Mouse (Mus musculus) layer of hippocampus, adult 18-20 months (tissue): ENCODE measurements around the gene Wdr81. TPM values are rescaled to one million over a fixed set of nuclear protein-coding genes. Genes with fewer than 3 reads are reported as not detected.

ENCODE experiments used
- DNase-seq, 2 experiments: peaks; one replicate each; pipeline ENCODE4 v3.0.0; 2022; ENCODE audit warnings: low spot score in 2 of 2
- long read RNA-seq: library from polyadenylated mRNA; stranded (forward); transcript quantifications from one replicate; pipeline ENCODE4 v2.0.0, GENCODE M21; 2021
- total RNA-seq, 2 experiments: library from RNA; stranded (reverse); gene quantifications; 2 replicates each; pipeline ENCODE4 v1.2.3; 2021

Wdr81 gene
- 10 to 100 TPM; 21.6 to 23.3 TPM for total RNA-seq
- long read RNA-seq, full-length matches to known transcripts: 13 of 27 reads
- long read RNA-seq, partial matches to known transcripts: 6 of 27 reads
- long read RNA-seq, other reads (novel, unspliced or antisense): 8 of 27 reads

DNA sequence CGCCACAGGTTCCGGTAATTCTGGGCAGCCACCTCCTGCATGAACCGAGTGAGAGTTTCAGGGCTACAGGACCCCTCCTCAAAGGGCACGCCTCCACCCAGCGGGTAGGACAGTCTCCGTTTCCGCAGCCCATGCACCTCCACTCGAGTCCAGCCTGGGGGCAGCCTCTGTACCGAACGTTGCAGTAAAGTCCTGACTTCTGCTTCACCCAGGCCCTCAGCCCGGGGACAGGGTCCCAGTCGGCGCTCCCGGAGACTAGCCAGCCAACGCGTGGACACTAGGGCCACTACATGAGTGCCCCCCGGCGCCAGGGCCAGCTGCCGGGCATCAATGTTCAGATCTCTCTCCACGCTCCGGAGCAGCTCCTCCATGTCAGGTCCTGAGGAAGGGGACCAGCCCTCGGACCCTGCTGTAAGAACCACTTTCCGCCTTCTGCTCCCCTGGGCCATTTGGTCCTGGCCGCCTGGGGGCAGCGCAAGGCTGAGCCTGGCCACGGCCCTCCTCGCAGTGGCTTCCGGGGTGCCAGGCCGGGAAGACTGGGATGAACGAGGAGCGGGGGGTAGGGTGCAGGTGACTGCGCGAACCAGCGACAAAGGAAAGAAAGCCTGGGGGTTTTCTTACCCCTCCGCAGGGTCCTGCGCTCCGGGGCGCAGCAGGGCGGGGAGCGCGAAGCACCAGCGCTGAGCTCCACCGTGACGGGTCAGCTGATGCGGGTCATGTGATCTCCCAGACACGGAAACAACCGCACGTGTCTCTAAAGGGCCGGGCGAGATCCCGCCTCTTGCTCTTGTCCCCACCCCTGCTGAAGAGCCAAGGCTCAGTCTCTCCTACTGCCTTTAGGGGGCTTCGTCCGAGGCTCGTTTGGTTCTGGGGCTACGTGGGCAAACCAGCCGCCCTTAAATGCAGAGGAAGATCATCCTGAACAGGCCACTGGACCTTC lies at the start of gene Wdr81:
Gene Wdr81, minus strand, starts transcription at position 727 of the 940 bp plus-strand sequence.
- peak; percentile 83 to 92 for DNase-seq

DNA sequence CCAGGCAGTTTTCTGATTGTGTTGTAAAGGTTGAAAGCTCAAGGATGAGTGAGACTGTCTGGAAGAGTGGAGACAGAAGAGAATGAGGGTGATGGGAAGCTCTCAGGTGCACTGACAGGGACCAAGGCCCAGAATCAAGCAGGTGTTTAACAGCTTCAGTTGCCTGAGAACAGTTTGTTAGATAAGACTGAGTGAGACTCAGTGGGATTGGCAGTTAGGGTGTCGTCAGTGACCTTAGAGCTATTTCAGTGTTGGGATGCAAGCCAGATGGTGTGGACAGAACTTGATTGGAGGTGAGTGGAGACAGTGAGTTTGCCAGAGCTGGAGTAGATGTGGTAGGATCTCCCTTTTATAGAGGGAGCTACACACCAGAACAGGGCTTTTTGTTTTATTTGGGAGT lies 43.6 kb upstream of the Wdr81 start:
- no peak for DNase-seq

DNA sequence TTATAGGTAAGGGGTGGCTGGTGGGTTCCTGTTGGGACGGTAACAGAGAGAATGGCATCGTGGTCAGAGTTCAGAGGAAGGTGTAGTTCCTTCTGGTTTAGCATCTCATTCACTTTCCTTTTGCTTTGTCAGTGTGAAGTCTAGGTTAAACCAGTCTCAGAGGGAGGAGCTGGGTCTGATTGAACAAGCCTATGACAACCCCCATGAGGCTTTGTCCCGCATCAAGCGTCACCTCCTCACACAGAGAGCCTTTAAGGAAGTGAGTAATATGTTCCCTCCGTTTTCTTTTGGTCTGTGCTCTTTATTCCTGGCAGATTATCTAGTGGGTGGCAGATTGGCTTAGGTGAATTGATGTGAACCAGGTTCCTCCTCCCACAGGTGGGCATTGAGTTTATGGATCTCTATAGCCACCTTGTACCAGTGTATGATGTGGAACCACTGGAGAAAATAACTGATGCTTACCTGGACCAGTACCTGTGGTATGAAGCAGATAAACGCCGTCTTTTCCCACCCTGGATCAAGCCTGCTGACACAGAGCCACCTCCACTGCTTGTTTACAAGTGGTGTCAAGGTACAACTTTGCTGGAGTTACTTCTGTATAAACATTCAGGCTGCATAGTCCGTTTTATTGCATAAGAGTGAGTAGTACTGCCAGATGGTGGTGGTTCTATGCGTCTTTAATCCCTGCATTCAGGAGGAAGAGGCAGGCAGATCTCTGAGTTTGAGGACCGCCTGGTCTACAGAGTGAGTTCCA lies 40.0 kb upstream of the Wdr81 start:
- no peak for DNase-seq

DNA sequence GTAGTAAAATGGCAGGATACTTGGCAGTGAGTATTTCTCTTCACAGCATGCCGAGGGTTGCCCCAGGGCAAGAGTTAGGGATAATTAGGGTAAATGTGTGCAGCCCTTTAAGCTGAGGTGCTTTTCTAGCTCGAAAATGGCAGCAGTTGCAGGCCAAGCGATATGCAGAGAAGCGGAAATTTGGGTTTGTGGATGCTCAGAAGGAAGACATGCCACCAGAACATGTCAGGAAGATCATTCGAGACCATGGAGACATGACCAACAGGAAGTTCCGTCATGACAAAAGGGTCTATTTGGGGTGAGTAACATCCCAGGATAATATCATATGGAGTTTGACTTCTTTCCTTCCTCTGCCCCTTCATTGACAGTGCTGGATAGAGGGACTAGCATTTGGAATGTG lies 33.0 kb upstream of the Wdr81 start:
- DNase-seq: no peak

DNA sequence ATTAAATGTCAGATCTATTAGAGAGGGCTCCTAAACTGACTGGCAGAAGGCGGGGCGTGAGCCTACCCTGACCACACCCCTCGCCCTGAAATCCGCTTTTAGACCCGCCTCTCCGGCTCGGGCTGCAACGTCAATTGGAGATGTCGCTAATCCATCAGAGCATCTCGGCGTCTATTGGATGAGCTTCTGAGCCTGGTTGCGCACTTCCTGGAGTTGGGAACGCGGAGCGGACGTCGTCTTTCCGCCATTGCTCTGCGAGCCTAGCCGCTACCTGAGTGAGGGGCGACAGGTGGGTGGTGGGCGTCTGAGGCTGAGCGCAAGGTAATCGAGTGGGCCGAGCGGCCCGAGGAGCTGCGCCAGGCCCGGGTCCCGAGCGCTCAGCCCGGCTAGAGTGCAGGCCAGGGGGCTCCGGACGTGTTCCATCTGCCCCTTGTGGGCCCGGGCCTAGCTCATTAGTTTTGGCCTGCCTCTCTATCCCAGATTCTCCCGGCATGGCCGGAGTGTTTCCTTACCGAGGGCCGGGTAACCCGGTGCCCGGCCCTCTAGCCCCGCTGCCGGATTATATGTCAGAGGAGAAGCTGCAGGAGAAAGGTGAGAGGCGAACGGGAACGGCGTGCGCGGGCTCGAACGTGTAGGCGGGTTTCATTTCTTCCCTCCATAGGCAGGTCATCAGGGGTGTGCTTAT lies 32.2 kb upstream of the Wdr81 start, which contains the start of gene Prpf8:
Gene Prpf8, plus strand, starts transcription at position 216 of the 685 bp plus-strand sequence.
- DNase-seq: peak; percentile 98 to 99

DNA sequence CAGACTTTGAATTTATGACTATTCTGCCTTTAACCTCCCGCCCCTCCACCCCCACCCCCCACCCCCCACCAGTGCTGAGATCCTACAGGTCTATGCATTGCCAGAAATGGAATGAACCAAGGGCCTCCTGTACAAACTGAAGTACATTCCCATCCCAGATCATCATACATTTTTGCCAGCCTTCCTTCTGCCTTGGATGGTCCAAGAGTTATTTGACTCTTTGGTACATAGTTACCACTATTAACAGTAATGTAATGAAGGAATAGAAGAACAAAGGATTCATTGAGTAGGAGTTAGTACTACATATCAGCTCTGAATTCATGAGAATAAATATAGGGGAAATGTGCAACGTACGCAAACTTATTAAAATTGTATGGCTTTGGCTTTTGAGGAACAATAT lies 31.7 kb upstream of the Wdr81 start:
- DNase-seq: no peak

DNA sequence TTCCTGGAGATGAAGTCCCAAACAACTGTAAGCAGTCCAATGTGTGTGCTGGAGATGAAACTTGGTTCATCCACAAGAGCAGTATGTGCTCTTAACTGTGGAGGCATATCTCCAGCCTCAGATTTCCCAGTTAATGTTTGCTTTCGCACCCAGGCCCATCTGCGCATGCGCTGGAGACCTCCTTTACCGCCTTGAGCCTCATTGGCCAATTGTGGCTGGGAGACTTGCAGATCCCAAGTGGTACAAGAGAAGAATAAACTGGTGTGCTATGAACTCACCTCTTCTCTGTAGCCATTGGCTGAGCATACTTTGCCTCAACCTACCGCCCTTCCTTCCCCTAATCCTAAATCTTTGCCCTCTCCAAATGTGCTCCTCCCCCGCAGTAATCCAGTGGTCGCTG lies 18.9 kb upstream of the Wdr81 start:
- no peak for DNase-seq

DNA sequence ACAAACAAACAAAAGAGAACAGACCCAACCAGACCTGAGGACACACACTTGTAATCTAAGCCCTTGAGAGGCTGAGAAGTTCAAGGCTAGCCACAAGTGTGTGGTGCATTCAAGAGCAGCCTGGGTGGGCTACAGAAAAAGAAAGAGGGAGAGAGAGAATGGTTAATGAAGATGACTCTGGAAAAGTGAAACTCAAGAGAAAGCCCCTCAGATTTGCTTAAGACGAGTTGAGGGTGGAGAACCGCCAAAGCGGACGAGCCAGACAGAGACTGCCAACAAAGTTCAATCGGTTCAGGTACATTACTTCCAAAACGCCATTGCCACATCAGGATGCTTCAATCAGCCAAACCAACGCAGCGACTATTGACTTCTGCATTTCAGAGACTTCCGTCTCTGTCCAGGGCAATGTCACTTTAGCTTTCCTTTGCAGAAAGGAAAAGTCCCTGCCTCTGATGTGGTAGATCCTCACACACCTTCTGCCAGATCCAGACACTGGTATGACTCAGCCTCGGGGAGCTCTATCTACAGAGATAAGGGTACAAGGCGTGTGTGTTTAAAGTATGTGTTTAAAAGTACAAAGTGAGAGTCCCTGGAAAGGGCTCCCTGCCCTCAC lies 18.1 kb upstream of the Wdr81 start:
- no peak for DNase-seq

DNA sequence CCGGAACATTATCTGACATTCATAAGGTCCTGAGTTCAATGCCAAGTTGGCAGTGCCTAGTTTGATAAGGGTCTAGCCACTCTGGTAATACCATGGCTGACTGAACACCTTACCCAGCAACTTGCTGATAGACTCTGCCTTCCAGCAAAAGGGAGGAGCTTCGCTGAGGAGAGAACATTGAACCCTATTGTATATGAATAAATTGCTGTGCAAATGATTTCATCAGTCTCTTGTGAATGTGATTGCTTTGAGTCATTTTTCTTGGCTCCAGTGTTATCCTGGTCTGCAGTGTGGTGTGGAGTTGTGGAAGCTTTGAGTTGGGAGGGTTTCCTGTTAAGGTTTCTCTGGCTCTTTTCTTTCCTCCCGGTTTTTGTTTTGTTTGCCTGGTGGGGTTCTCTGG lies 16.2 kb upstream of the Wdr81 start:
- no peak for DNase-seq

DNA sequence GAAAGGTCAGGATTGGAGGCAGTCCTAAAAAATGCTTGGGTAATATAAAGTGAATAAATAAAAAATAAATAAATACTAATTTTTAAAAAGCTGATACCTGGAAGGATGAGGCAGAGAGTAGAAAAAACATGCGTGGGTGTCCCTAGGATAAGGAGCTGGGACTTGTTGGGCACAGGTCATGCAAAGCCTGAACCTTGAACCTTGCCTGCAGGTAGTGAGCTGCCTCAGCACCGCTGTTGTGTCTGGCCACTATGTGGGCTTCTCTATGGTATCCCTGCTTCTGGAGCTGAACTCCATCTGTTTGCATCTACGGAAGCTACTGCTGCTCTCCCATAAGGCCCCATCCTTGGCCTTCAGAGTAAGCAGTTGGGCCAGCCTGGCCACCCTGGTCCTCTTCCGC lies 14.7 kb upstream of the Wdr81 start:
- DNase-seq: no peak

DNA sequence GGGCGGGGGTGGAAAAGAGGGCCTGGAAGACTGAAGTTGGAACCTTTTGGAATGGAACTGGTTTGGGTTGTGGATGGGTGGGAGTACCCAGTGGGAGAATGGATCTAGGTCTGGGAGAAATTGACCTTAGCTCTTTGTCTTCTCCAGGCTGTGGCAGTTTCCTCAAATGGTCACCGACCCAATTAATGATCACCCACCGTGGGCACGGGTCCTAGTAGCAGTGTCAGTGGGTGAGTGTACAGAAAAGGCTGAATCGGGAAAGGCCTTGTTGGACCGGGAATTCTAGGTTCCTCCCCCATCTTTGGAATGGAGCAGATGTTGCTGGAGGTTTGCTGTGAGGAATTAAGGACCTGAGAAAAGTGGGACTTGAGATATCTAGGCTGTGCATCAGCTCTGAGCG lies 13.9 kb upstream of the Wdr81 start:
- DNase-seq: no peak

DNA sequence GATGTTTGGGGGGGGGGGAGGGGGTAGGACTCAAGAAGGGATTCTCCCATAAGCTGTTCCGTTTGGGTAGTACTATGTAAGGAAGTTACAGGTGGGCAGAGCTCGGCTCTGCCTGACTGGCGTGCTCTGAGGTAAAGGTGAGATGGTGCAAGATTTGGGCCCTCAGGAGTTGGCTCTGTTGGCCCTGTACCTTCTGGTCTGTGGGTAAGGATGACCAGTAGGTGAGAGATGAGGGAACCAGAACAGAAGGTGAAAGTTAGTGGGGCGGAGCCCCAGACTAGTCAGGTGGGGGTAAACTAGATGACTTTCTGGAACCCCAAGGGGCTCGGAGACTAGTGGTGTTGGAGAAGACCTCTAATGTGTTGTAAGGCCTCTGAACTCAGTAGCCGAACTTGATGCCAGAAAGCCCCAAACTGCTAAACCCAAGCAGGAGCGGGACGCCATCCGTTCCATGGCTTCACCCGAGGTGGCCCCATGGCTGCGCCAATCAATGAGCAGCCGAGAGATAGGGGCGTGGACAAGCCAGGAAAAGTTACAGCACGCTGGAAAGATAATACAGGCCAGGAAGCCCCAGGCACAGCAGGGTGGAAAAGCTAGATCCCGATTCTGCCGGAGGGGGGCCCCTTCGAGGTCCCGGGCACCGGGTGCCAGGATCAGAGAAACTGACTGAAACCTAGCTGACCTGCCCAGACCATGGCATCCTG lies 13.1 kb upstream of the Wdr81 start:
- DNase-seq: no peak

DNA sequence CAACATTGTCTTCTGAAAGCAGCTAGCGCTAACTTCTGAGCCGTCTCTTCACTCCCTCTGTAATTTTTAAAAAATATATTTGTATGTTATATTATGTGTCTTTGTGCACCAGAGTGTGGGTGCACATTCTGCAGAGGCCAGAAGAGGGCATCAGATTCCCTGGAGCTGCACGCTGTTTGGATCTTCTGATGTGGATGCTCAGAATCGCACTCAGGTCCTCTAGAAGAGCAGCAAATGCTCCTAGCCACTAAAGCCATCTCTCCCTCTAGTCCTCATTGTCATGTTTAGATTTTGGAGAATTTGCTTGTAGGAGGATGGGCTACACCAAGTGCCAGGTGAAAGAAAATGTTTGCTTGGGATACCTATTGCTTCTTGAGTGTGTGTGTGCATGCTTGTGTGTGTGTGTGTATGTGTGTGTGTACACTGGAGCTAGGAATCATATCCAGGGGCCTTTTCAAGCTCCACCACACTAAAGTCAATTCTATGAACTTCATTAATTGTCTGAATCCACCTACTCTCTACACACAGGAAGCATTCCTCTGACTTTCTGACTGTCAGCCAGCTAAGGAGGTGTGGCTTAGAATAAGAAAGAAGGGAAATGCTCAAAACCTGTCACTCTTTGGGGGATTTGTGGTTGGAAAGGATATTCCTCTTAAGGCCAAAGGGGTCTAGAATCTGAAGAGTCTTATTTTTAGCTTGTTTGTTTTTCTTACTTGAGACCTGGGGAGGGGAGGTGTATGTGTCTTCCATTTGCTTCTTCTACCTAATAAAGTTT lies 12.4 kb upstream of the Wdr81 start:
- no peak for DNase-seq

DNA sequence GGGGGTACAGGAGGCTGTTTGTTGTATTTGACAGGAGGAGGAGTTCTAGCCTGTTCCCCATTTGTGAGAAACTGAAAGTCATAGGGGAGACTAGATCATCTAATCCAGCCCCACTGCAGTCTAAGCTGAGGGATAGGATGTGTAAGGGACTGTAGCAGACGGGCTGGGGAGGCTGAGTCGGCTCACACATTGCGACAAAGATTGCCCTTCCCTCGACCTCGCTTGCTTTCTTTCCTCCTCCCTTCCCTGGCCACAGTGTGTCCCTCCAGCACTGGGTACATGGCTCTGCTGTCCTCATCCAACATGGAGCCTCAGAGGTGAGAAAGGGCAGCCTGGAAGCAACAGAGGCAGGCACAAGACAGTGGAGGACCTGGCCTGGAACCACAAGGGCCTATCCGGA lies 10.5 kb upstream of the Wdr81 start:
- DNase-seq: no peak

DNA sequence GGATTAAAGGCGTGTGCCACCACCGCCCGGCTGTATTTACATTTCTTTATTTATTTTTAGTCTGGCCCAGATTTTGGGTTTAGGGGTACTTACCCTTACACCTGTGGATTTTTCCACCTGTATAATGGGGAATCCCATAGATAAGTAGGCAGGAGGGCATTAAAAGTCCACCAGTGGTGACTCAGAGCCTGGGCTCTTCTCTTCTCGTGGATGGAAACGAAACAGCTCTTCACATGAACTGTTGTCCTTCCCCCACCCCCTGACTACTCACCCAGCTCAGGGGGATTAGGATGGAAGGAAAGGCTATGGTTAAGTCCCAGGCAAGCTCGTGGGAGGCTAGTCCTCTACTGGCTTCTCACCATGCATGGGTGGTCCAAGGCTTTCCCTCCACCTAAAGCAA lies 9.9 kb upstream of the Wdr81 start:
- no peak for DNase-seq

DNA sequence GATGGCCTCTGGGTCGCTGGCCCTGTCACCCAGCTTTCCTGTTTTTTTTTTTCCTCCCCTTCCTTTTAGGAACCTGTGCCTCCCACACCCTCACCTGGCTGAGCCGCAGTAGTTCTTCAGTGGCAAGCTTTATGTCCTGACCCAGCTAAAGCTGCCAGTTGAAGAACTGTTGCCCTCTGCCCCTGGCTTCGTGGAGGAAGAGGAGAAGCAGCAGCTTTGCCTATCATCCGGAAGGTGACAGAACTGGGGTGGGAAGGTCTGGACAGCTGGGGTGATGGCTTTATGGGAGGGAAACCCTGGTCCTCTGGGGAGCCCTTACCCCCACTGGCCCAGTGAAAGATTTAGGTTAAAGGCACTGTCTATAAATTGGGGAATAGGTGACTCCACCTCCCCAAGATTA lies 9.1 kb upstream of the Wdr81 start:
- DNase-seq: no peak

DNA sequence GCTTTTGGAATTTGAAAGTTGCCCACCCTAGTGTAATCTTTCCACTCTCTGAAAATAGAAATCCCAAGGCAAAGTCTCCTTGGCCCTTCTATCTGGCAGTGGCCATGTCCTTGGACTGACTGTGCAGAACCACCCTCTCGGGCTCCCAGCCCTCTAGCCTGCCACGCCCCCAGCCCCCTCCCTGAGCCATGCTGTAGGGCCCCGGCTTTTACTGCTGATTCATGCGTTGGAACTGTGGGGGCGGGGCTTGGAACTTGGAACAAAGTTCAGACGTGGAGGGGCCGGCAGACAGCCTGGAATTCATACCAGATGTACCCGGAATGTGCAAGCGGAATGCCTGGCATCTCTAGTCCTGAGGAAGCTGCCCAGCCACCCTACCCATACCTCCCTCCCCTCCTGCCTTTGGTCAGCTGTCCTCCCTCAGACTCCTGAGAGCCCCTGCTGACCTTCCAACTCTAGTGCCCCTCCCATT lies 8.4 kb upstream of the Wdr81 start:
- peak in 1 of 2 experiments; percentile 64 for DNase-seq

DNA sequence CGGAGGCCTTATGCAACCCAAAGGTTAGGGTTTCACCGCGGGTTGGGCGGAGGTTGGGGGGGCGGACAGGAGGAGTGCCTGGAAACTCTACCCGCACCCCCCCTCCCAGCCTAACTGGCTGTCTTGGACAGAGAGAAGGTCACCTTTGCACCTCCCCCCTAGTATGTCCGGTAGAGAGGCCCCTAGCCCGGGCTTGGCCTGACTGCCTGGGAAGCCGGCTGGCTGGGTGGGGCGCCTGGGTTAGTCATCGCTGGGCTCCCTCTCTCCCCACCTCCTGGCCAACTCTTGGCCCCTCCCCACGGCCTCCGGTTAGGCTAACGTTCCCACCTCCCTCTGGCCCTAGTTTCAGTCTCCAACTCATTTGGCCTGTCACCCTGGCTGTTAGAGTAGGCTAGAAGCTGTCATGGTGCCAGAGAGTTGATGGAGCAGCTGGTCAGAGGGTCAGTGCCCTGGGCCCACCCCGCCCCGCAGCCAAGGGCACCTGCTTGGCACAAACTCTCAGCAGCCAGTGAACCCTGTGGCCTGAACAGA lies 7.8 kb upstream of the Wdr81 start:
- peak in 1 of 2 experiments; percentile 45 for DNase-seq

DNA sequence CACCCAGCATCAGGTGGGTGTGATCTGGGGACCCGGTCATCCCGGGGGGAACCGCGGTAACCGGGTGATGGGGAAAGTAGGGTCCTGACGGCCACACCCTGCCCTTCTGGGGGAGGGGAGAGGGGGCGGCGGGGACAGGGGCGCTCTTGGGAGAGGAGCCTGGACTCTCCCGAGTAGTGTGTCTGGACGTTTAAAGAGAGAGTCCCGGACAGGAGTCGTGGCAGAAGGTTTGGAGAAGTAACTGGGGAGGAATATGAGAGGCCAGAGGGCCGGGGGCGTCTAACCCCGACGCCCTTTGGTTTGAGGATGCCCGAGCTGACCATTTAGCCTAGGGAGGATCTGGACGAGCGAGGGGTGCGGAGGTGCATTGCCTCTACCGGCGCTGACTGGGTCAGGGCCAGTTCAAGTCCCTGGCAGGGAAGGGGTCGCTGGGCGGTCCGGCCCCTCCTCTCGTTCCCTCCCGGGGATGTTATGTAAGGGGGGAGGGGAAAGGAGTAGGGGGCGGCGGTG lies 7.3 kb upstream of the Wdr81 start:
- DNase-seq: no peak
